Mouse (Mus musculus) liver, embryonic 11.5 days (tissue): ENCODE results near the gene Rbm12b1. TPM values are rescaled to one million over a fixed set of nuclear protein-coding genes. Genes with fewer than 3 reads are reported as not detected.
"Not testable (repeated sequence)": the region's sequence is repeated elsewhere in the genome, so short reads cannot be mapped to it uniquely, and the experiment has no call there.

Experiments used
- ATAC-seq: fragments of 200-750 bp; cut with Nextera tagmentation; replicated peaks from 2 replicates; pipeline ENCODE4 v1.8.0; 2017; ENCODE audit warnings: moderate number of reproducible peaks, mild to moderate bottlenecking, moderate TSS enrichment, moderate library complexity; ENCODE audit not compliant: low FRiP score
- DNase-seq: peaks from one replicate; pipeline ENCODE4 v3.0.0-alpha.2; 2017; ENCODE audit warnings: low spot score
- H3K27ac ChIP-seq: fragments of 300-500 bp; sonication (generic); 2 replicates; pipeline ENCODE4 v1.5.1; 2014; ENCODE audit warnings: mild to moderate bottlenecking, low read depth, low read length, control low read depth
- H3K27me3 ChIP-seq: fragments of 300-500 bp; sonication (generic); replicated peaks from 2 replicates; pipeline ENCODE4 v1.6.1; 2014; ENCODE audit warnings: low read length, mixed read lengths; ENCODE audit not compliant: control insufficient read depth, insufficient read depth
- H3K36me3 ChIP-seq: fragments of 300-500 bp; sonication (generic); 2 replicates; pipeline ENCODE4 v1.6.1; 2014; ENCODE audit warnings: mild to moderate bottlenecking, low read length, moderate library complexity, mixed read lengths; ENCODE audit not compliant: control insufficient read depth, insufficient read depth
- H3K4me1 ChIP-seq: fragments of 300-500 bp; sonication (generic); replicated peaks from 2 replicates; pipeline ENCODE4 v1.6.1; 2014; ENCODE audit warnings: low read length, mixed read lengths; ENCODE audit not compliant: control insufficient read depth, insufficient read depth
- H3K4me2 ChIP-seq: fragments of 300-500 bp; sonication (generic); 2 replicates; pipeline ENCODE4 v1.6.1; 2014; ENCODE audit warnings: mild to moderate bottlenecking, control low read depth, moderate library complexity
- H3K4me3 ChIP-seq: fragments of 300-500 bp; sonication (generic); 2 replicates; pipeline ENCODE4 v1.5.1; 2014; ENCODE audit warnings: low read depth, low read length, control low read depth
- H3K9ac ChIP-seq: fragments of 300-500 bp; sonication (generic); 2 replicates; pipeline ENCODE4 v1.6.1; 2014; ENCODE audit warnings: low read depth, low read length, control low read depth
- H3K9me3 ChIP-seq: fragments of 300-500 bp; sonication (generic); 2 replicates; pipeline ENCODE4 v1.6.1; 2016; ENCODE audit warnings: low read length, inconsistent platforms, mixed read lengths; ENCODE audit not compliant: control insufficient read depth
- WGBS: fragments of 180-500 bp; shearing (Covaris S2); extraction: QIAGEN DNeasy Blood & Tissue Kit; methylation state at CpG from one replicate; pipeline ENCODE4 v1.1.7; 2014; 5-methylcytosine and 5-hydroxymethylcytosine counted together
- polyA plus RNA-seq: library from polyadenylated mRNA; unstranded; fragments of >200 nt; fragmentation: Nextera tagmentation; extraction: Ambion mirVana; gene quantifications from 2 replicates; pipeline ENCODE4 v1.2.1, GENCODE M21; 2014

Rbm12b1 gene
- polyA plus RNA-seq = 3.9 and 4.6 TPM in 2 replicates

DNA sequence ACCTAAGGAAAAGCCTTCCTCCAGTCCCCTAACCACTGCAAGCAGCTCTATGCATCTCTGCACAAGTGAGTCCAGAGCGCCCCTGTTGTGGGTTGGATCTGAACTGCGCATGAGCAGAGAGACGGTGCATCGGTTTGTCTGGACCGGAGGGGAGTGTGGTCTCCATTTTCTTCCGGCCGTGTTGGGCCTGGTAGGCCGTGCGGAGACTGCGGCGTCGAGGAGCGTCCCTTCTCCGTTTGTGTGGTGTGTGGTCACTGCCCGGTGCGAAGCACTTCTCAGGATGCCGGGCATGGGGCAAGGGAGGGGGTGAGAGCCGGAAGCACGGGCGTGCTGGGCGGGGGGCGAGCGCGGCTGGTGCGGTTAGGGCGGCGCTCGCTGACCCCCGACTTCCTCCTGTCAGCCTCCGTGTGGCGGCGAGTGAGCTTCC lies at the start of gene Rbm12b1:
Rbm12b1 (plus strand) TSS at position 124 of the 427 bp plus-strand sequence.
- H3K27ac ChIP-seq, H3K9me3 ChIP-seq, H3K4me1 ChIP-seq: not testable (repeated sequence)

DNA sequence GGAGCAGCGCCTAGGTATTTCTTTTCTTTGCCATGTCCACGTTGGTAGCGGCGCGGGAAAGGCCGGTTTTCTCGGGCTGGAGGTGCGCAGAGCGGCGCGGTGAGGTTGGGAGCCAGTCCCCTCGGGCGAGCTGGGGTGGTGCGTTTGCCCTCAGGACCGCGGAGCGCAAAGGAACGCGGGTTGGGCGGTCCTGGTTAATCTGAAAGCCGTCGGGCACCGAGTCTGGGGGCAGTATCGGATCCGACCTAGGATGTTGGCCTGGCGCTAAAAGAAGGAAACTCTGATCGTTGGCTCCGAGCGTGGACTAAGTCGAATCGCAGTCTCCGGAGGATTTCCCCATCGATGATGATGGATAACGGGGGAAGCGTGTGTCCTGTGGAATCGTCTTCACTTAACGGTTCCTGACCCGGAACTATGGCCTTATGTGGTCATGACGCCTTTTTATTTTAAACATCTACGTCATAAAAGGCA lies 563 bp downstream of the Rbm12b1 start:
- not testable (repeated sequence) for H3K9me3 ChIP-seq, H3K27me3 ChIP-seq, H3K36me3 ChIP-seq, H3K27ac ChIP-seq, H3K4me1 ChIP-seq, H3K9ac ChIP-seq
- DNase-seq (peak; percentile 39), ATAC-seq (peak; percentile 86)
- Histone ChIP-seq H3K4me2 (peak overlapping the region; percentile 45), H3K4me3 (peak overlapping the region; percentile 43)
- 13% methylated on average over 24 of the region's 40 CpGs for WGBS

More for the DNA sequence above, at the start of gene Rbm12b1:
- peak within 1 kb of the TSS; percentile 63 for H3K4me2 ChIP-seq
- 4% methylated on average over 18 of the region's 32 CpGs for WGBS
- peak within 1 kb of the TSS; percentile 43 for H3K4me3 ChIP-seq
- peak within 1 kb of the TSS; percentile 31; the same call in 1 of the 2 replicates for H3K9ac ChIP-seq
- DNase-seq (peak; percentile 62), ATAC-seq (peak; percentile 97)
- H3K36me3 ChIP-seq, H3K27me3 ChIP-seq: not testable (repeated sequence)

GRCm38 (mm10) chr4:12141516-12141915 lies 1.5 kb downstream of the Rbm12b1 start:
- not testable (repeated sequence) for H3K9ac ChIP-seq, H3K4me2 ChIP-seq, H3K4me1 ChIP-seq, H3K27me3 ChIP-seq, H3K27ac ChIP-seq, H3K4me3 ChIP-seq, DNase-seq, ATAC-seq, H3K9me3 ChIP-seq, H3K36me3 ChIP-seq
- 88% methylated on average over 6 of the region's 7 CpGs for WGBS

DNA sequence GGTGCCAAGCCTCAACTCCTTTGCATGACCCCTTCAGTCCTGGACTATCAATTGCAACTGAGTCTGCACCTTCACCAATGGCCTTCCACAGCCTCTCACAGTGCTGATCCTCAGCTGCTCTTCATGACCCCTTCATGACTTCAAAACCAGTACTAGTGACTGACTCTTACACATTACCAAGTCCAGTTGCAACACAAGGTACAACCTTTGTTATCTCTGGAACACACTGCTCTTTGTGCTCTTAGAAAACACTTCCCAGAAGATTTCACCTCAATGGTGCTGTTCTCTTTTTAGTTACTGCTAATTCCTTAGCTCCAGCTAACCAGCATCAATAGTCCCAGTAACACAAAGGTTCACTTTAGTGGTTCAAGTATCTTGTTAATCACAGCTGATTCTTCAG lies 7.6 kb downstream of the Rbm12b1 start:
- Histone ChIP-seq H3K27me3 (no peaks in the 10 kb centered on the region), H3K9me3 (no peaks in the 10 kb centered on the region)
- no peak for ATAC-seq

DNA sequence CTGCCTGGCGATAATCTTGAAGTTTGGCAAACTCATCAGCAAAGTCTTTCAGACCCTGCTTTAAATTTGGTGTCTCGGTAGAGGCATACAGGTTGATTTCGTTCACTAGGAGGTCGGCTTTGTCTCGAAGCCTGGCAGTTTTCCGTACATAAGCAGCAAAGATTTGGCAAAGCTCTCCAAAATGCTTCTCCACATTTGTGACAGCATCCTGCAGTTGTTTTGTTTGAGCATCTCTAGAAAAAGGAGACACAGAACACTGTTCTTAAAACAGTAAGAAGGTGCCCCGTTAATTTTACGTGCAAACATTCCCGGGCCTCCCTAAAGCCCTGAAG lies 30.9 kb downstream of the Rbm12b1 start:
- no peak for ATAC-seq
- Histone ChIP-seq H3K36me3 (0 out of 2 replicates have a peak, but pooled peaks cover 3% of the 10 kb centered on the region), H3K4me1 (peaks cover 2% of the 10 kb centered on the region), H3K4me3 (peak overlapping the region; percentile 69), H3K27me3 (no peaks in the 10 kb centered on the region), H3K27ac (peak overlapping the region; percentile 40; the same call in 1 of the 2 replicates), H3K9me3 (no peaks in the 10 kb centered on the region), H3K4me2 (peak overlapping the region; percentile 85), H3K9ac (peak overlapping the region; percentile 86)
- 30% methylated on average over 9 of the region's 9 CpGs for WGBS
- DNase-seq = no peak

More for the DNA sequence above, 7.6 kb downstream of the Rbm12b1 start:
- no peak overlapping the region for H3K27ac ChIP-seq
- no peak overlapping the region for H3K4me3 ChIP-seq
- H3K4me2 ChIP-seq = no peak overlapping the region
- H3K36me3 ChIP-seq = peaks cover 8% of the 10 kb centered on the region; the same call in 1 of the 2 replicates
- DNase-seq = no peak
- H3K4me1 ChIP-seq = no peaks in the 10 kb centered on the region
- no peak overlapping the region for H3K9ac ChIP-seq

DNA sequence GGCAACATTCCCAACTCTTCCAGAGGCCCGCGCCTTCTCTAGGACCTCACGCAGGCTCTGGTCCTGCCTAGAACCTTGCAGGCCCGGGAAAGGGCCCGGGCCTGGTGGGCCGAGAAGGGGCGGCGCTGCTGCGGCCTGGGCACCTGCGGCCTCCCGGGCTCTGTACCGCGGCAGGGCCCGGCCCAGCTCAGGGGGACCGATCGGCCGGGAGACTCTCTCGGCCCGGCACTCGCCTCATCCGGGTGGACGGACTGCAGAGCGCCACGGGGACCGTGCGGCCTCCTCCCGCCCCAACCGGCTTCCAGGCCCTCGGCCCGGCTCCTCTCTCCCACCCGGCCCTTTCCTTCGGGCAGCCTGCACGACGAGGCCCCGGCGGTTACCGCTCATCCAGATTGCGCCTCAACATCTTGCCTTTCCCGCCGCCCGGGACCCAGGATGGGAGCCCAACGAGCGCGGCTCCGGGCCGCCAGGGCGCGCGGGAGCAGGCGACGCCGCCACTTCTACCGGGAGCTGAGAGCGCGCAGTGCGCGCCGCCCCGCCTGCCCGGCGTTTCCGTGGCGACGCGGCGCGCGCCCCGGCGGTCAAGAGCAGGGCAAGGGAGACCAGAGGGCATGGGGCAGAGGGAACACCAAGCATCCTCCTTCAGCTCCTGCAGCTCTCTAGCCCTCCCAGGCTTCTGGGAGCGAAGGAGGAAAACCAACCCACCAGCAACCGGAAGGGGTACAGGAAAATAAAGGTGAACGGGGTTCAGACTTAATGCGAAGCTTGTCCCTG lies 31.4 kb downstream of the Rbm12b1 start, which contains the start of gene Fam92a:
Fam92a (minus strand) TSS at position 698 of the 774 bp plus-strand sequence.
- Histone ChIP-seq H3K9ac (peak within 1 kb of the TSS; percentile 86), H3K27me3 (no peaks in the 10 kb centered on the region), H3K36me3 (0 out of 2 replicates have a peak, but pooled peaks cover 3% of the 10 kb centered on the region), H3K4me2 (peak within 1 kb of the TSS; percentile 85), H3K27ac (peak within 1 kb of the TSS; percentile 40), H3K4me3 (peak within 1 kb of the TSS; percentile 69), H3K9me3 (no peaks in the 10 kb centered on the region), H3K4me1 (peaks cover 2% of the 10 kb centered on the region)
- WGBS = under 1% methylated on average over 74 of the region's 74 CpGs
- peak; percentile 89 for ATAC-seq
- peak; percentile 77 for DNase-seq

- H3K27me3 ChIP-seq = no peaks in the 10 kb centered on the region
- H3K9ac ChIP-seq = no peak overlapping the region
- 83% methylated on average over 10 of the region's 10 CpGs for WGBS
- DNase-seq (no peak), ATAC-seq (no peak)
- H3K4me2 ChIP-seq = no peak overlapping the region
- H3K4me3 ChIP-seq = no peak overlapping the region
- no peaks in the 10 kb centered on the region for H3K4me1 ChIP-seq
- no peak overlapping the region for H3K27ac ChIP-seq
- H3K9me3 ChIP-seq = no peaks in the 10 kb centered on the region
- no peaks in the 10 kb centered on the region for H3K36me3 ChIP-seq
Observed at GRCm38 (mm10) chr4:12178992-12179391, 38.9 kb downstream of the Rbm12b1 start.
